ENCODE assay signal across 2 mouse cellular contexts in genomic region chr7:25238829-25239623, GRCm38 (mm10).
TF ChIP-seq lines count a peak whose summit lies in the region.

No protein-coding gene starts in this region.

TF ChIP-seq in C2C12, 6 proteins besides CTCF, POLR2A, EP300 and RAD21:
- no peak for TF ChIP-seq MYOD1 (IDR thresholded peaks at IDR 0.05; ENCODE audit: control insufficient read depth, insufficient read length, low read depth)

TF ChIP-seq in myocyte, 11 proteins besides CTCF, POLR2A, EP300 and RAD21:
- TF ChIP-seq POLR2AphosphoS2 (IDR thresholded peaks at IDR 0.05; ENCODE audit: insufficient read length, low read depth), result peak; percentile 82
- TF ChIP-seq TCF12 (IDR thresholded peaks at IDR 0.05; ENCODE audit: insufficient read depth, poor library complexity, severe bottlenecking), result no peak
- no peak for TF ChIP-seq CEBPB (IDR thresholded peaks at IDR 0.05; ENCODE audit: insufficient read depth, poor library complexity, severe bottlenecking)
- no peak for TF ChIP-seq REST (IDR thresholded peaks at IDR 0.05; ENCODE audit: insufficient read depth, insufficient read length)
- TF ChIP-seq SRF (IDR thresholded peaks at IDR 0.05; ENCODE audit: control insufficient read depth, insufficient read length, low read depth), result no peak
- TF ChIP-seq MYOG (IDR thresholded peaks at IDR 0.05; ENCODE audit: control insufficient read depth in 1 of 3, insufficient read depth in 1 of 3, insufficient read length in 2 of 3, low read depth in 2 of 3), result no peak
- TF ChIP-seq MAX (IDR thresholded peaks at IDR 0.05; ENCODE audit: low read depth), result no peak
